Mouse (Mus musculus): ENCODE measurements around the gene Fbxw16.
"Not testable (repeated sequence)": the region's sequence is repeated elsewhere in the genome, so short reads cannot be mapped to it uniquely, and the experiment has no call there.

- TF ChIP-seq POLR2A (IDR thresholded peaks at IDR 0.05; ENCODE audit: low read depth, low read length); CTCF (IDR thresholded peaks at IDR 0.05; ENCODE audit: borderline replicate concordance, insufficient read depth, low read length): not testable (repeated sequence)
Measured at GRCm38 (mm10) chr9:109404196-109404595, 44.7 kb downstream of the Fbxw16 start, which contains the start of gene Fbxw22.
